Mouse (Mus musculus) cerebellum, adult 18-20 months (tissue): ENCODE data around the gene Clpp.

ENCODE experiments used
- DNase-seq, 2 experiments: peaks; one replicate each; pipeline ENCODE4 v3.0.0; 2021

Gene Clpp

DNA sequence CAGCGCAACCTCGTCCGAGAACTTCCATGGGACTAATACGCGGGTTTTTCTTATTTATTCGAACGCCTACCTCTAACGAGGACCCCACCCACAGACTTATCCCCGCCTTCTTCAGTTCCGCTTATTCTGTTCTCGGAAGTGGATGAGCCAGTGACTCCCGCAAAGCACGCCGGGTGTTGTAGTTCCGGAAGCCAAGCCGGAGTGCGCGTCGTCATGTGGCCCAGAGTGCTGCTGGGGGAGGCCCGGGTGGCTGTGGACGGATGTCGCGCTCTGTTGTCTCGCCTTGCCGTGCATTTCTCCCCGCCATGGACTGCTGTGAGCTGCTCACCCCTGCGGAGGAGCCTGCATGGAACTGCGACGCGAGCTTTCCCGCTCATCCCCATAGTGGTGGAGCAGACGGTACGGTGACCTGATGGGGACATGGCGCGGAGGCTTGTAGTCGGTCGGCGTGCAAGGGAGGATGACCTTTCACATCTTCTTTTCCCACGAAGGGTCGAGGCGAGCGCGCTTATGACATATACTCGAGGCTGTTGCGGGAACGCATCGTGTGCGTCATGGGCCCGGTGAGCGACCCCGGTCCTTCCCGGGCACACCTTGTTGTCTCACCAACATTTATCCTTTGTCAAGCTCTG, at the start of gene Clpp:
Clpp (plus strand) TSS at position 191 of the 632 bp plus-strand sequence.
- peak; percentile 94 to 99 for DNase-seq

DNA sequence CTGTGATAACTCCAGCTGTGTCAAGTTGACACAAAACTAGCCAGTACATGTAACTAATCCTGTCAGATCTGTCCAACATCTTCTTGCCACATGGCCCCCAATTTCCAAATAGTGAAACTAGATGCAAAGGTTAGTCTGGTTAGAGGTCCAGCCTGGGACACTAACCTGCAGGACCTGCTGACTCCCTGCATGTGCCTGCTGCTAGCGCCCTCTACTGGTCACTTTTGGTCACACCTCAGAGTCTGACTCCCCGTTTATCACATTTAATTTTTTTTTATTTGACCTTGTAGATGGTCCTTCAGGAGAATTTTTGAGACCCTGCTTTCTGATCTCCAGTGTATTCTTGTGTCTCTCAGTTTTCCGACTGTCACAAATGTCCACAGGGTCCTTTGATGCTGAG, 39.2 kb upstream of the Clpp start:
- DNase-seq, result peak; percentile 75 to 76

DNA sequence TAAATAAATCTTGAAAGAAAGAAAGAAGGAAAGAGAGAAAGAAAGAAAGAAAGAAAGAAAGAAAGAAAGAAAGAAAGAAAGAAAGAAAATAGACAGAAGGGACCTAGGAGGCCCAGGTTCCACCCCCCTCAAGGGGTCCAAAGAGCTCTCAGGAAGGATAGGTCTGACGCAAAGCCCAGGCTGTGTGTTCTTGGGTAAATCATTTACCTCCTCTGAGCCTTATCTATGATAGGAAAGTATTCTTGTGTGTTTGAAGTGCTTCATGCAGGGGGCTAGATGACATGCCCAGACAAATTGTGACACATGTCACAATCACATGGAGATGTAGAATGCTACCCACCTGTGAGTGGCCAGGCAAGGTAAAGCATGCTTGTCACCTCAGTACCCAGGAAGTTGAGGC, 37.5 kb upstream of the Clpp start:
- no peak for DNase-seq

DNA sequence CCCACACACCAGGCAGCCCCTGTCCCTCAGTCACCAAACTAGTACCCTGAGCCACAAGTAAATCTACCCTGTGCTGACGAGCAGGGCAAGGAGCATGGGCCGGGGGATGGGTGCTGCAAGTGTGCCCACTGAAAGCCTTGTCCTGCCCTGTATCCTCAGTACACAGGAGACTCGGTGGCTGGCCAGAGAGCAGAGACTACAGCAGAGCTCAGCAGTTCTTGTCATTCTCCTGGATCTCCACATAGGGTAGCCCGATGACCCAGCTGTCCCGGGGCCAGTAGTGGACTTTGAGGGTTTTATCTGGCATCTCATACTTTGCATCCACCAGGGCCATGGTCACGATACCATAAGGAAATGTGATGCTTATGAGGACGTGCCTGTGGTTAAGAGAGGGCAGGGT, 35.2 kb upstream of the Clpp start:
- DNase-seq, result no peak

DNA sequence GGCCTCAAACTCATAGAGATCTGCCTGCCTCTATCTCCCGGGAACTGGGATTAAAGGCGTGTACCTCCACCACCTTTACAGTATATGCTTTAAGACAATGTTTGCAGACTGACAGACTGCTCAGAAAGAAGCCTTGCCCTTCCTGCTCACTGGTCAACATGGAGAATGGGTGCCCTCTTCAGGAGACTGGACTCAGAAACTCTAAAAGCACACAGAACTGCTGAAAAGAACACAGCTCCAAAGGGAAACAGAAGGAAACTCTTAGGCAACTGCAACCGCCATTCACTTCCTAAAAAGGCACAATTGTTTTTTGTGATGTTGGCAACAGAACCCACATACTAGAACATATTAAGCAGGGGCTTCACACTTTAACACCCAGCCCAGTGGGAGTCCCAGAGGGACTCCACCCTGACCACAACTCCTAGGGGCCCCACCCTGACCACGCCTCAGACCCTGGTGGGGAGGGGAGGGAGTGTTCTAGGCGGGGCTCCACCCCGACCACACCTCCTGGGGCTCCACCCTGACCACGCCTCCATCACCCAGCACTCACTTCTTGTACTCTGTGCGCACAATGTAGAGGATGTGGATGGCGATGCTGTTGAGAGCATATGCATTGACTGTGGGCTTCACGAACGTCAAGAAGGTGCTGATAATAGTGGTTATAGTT, 32.2 kb upstream of the Clpp start:
- no peak for DNase-seq

DNA sequence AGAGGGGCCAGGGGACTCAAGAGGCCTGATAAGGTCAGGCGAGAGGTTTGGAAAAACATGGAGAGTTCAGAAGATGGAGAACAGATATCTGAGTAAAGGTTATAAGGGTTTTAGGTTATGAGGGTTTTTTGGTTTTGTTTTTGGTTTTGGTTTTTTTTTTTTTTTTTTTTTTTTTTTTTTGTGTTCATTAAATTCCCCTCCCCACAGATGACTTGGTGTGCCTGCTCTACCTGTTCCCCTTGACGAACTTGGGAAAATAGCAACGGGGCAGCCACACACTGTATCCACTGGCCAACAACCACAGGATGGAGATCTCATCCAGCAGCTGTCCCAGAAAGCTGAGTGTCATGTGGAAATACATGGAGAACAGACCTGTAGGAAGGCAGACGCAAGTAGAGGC, 31.4 kb upstream of the Clpp start:
- no peak for DNase-seq

DNA sequence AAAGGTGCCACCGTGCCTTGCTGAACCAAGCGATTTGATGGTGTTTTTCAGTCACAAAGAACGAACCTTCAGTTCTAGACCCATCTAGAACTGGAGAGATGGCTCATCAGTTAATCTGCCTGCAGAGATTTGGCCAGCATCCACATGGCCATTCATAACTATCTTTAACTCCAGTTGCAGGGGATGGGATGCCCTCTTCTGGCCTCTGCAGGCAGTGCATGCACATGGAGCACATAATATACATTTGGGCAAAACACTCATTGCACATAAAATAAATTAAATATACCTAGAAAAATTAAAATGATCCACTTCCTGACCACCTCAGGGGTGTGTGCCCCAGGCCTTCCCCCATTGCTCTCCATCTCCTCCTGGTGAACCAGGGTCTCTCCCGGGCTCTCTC, 28.2 kb upstream of the Clpp start:
- DNase-seq, result no peak

DNA sequence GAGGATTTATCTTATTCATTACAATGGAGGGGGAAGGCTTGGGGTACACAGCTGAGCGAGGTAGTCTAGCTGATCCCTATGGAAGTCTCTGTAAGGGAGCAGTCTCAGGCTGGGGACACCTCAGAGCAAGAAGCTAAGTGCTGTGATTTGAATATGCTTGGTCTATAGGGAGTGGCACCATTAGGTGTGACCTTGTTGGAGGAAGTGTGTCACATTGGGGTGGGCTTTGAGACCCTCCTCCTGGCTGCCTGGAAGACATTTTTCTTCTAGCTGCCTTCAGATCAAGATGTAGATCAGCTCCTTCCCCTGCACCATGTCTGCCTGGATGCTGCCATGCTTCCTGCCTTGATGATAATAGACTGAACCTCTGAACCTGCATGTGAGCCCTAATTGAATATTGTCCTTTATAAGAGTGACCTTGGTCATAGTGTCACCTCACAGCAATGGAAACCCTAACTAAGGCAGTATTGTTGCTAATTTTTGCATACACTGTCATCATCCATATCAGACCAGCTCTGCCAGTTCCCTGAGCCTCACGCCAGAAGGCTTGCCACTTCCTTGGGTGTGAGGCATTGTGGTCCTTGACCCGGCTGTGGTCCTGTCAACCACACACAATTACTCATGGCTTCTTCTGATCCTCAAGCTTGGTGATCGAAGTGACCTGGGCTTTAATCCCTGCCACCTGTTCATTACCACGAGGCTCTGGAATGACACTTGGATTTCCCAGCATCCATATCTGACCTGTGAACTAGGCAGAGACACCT, 27.3 kb upstream of the Clpp start:
- no peak for DNase-seq

DNA sequence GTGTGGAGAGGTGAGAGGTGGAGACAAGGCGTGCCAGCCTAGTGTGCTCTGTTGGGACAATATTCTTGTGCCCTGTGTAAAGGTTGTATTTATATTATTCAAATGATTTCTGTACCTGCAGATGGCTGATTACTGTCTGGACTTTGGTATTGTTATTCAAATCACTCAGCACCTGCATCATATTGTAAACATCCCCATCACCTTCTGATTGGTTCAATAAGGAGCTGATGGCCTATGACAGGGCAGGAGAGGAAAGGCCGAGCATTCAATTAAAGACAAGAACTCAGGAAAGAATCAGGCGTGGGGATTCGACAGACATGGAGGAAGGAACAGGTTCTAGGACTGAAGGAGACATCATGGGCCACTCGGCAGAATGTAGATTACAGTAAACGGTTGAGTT, 26.5 kb upstream of the Clpp start:
- no peak for DNase-seq

DNA sequence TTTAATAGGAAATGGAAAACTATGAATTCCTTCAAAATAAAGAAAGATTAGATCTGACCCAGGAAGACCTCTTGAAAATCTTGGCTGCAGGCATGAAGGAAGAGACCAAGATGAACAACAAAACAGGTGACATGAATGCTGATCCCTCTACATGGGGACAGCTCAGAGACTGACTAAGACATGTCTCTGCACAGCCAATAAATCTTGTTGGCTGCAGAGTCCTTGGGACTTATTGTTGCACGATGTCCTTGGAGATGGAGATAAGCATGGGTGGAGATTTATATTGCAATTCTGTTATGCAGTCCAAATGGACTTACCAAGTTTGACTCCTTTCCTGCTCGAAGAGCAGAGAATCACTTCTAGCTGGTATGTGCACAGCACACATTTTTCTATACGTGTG, 20.8 kb upstream of the Clpp start:
- no peak for DNase-seq

DNA sequence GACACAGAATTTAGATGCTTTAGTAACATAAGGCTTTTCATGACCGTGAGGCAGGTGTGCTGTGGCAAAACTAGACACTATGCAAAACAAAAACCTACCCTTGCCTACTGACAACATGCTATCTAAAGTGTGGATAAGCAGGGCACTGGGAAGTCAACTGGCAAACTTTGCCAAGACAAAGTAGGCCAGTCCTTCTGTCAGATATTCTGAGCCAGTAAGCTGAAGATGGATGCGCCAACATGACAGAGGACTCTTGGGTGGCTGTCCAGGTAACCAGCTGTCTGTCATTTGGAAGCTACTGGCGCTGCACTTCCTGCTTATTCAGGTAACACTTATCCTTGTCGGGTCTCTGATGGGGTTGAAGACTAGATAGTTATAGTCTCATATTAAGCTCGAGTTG, 20.0 kb upstream of the Clpp start:
- DNase-seq, result no peak

DNA sequence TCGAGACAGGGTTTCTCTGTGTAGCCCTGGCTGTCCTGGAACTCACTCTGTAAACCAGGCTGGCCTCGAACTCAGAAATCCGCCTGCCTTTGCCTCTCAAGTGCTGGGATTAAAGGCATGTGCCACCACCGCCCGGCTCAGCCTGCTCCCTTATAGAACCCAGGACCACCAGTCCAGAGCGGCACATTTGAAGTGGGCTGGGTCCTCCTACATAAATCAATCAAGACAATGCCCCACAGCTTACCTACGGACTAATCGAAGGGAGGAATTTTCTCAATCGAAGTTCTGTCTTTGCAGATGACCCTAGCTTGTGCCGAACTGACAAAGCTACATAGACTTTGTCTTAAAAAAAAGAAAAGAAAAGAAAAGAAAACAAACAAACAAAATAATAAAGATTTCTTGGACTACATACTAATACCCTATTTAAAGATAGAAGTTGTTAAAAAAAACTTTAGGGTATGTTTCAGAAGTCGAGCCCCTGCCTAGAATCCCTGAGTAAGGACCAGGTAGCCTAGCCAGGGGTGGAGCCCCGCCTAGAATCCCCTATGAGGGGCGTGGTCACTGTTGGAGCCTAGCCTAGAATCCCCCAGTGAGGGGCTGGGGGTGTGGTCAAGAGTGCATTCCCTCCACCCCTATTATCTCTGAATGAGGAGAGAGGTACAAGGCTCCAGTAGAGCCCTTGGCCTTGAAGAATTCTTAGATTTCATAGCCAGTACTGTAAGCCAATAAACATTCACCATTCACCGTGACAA, 16.0 kb upstream of the Clpp start:
- no peak for DNase-seq

DNA sequence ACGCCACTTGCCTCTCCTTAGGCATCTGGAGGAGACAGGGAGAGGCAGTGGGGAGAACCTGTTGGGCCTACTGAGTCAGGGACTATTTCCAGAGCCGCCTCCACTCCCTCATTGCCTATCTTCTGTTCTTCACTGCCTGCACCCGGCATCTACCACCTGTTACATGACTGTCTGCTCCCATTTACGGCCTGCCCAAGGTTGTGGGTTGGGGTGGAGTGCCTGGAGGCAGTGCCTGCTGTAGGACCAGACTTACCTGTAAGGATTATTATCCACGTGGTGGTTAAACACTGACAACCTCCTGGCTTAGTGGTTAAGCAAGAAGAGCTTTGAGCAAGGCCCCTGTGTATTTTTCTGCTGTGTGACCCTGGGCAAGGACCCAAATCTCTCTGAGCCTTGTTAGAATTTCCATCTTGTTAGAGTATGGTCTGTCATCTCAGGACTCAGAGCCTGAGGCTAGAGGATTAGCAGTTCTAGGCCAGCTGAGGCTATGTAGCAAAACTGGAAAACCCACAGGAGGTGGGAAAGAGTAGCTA, 15.3 kb upstream of the Clpp start:
- DNase-seq, result no peak

DNA sequence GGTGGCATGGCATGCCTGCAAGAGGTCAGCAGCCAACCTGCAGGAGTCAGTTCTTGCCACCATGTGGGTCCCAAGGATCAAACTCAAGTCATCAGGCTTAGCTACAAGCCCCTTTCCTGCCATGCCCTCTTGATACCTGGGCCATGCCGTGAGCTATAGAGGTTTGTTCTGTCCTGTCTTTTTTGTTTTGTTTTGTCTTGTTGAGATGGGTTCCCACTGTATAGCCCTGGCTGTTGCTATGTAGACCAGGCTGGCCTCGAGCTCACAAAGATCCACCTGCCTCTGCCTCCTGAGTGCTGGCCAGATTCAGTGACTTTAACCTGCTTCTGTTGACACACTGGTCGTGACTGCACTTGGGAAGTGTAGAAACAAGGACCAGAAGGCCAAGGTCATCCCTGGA, 14.7 kb upstream of the Clpp start:
- no peak for DNase-seq

DNA sequence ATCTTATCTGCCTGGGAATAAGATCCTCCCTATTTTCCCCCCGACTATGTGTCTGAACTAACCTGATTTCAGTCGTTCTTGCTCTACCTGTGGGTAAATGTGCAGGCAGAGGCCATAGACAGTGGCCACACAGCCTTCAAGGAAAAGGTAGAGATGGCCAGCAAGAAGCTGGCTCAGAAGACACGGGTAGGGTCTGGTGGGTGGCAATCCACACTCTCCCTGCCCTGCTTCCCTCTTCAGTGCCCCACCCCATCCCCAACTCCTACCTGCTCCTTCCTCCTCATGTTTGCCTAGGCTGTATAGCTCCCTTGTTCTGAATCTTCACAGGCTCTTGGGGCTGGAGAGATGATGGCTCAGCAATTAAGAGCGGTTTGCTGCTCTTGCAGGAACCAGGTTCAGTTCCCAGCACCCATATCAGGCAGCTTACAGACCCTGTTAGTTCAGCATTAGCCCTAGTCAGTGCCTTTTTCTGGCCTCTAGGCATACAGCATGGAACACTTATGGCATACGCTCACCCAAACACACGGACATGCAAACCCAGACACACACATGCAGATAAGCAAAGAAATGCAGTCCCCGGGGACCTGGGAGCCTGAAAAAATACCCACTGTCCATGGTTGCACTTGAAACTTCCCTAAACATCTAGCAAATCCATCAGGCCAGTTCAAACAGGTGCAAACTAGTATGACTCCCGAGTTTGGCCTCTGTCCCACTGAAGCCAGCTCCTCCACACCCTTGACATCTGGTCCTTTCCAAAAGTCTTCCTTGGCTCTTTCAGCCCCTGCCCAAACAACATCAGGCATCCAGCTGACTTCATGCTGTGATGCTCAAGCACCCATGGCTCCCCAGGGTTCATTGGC, 13.3 kb upstream of the Clpp start:
- DNase-seq, result no peak

DNA sequence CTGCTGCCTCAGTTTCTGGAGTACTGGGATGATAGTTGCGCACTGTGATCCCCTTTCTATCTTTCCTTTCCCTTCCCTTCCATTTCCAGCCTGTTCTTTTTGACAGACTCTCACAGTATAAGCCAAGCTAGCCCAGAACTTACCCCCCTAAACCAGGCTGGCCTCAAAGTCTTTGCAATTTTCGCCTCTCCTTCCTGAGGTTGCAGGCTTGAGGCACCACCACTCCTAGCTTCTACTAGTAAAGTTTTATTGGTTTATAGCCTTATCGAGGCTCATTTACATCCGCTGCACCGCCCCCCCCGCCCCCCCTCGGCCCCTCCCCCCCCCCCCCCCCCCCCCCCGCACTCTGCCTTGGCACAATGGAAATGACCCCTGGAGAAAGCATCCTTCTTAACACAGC, 10.6 kb upstream of the Clpp start:
- DNase-seq, result no peak

DNA sequence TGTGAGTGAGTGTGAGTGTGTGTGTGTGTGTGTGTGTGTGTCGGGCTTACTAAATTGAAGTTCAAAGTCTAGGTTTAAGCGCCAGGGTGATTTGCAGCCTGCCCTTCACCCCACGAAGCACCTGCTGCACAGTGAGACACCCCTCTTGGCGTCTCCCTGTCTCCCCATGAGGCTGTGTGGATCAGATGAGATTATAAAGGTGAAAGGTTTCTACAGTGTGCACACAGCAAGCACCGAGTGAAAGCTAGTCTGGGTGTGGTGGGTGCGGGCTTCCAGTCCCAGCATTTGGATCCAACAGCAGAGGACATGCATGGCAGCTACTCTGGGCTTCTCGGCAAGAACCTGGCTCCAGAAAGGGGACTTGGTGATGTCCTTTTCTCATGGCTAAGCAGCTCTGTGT, 9.1 kb upstream of the Clpp start:
- DNase-seq, result no peak

DNA sequence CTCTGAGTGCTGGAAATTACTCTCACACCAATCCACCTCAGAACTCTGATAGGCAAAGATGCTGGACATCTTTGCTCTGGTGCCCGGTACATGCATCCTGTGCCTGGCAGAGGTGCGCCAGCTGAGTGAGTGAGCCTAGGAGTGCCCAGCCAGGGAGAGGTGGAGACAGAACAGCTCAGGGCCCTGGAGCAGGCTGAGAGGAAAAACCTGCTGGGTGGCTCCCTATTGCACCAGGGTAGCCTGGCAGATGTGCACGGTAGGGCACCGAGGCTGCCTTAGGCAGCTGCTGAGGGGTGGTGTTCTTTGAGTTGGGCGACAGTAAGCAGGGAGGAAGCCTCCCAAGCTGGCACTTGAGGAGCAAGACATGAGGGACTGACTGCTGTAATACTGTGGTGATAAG, 8.1 kb upstream of the Clpp start, which contains the start of gene Acer1:
Acer1 (minus strand) TSS at position 114 of the 400 bp plus-strand sequence.
- DNase-seq, result no peak

DNA sequence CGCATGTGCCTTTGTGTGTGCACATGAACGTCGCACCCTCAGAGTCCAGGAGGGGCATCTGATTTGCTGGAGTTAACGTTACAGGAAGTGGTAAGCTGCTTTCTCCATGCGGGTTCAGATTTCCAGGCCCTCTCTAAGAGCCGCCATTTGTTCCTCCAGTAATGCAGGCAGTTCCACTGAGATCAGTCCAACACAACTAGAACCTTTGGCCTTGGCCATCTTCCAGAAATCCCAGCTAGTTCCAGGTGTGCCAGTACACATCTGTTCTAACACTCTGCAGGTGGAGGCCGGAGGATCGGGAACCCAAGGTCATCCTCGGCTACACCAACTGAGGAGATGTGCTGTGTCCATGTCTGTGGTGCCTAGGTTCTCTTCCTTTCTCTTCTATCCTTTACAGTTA, 5.2 kb upstream of the Clpp start:
- no peak for DNase-seq

DNA sequence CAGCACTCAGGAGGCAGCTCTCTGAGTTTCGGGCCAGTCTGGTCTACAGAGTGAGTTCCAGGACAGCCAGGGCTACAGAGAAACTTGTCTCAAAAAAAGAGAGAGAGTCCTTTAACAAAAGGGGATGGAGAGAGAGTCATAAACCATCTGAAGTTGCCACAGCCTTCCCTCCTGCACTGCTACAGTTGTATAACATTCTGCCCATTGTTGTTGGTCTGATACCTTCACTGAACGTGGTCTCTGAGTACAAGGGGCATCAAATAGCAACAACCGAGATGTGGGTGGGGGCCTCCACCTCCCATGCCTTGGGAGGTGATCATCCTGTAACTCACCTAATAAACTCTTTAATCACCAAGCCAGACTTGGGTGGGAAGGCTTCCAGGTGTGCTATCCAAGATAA, 4.4 kb upstream of the Clpp start:
- DNase-seq, result no peak

DNA sequence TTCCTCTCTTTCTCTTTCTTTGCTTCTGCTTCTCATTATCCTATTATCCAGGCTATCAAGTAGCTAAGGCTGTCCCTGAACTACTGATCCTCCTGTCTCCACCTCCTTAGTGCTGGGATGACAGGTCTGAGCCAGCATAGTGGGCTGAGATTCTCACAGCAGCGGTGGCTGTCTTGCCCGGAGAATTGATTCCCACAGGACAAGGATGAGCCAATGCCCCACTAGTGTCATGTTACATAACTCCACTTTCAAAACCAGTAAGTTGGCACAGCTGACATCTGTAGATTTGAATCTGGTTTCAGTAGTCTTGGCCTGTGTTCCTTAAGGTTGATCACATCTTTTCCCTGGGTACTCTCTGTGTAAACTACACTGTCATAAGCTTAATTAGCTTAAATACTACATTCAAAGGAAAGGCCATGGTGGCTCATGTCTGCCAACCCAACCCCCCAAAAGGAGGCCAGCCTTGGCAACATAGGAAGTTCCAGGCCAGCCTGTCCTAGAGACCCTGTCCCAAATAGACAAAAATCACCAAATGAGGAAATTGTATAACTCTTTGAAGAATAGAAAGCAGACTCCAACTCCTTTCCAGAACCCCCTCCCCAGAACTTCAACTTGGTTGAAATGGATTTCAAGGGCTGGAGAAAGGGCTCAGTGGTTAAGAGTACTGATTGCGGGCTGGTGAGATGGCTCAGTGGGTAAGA, 3.9 kb upstream of the Clpp start:
- DNase-seq, result no peak

DNA sequence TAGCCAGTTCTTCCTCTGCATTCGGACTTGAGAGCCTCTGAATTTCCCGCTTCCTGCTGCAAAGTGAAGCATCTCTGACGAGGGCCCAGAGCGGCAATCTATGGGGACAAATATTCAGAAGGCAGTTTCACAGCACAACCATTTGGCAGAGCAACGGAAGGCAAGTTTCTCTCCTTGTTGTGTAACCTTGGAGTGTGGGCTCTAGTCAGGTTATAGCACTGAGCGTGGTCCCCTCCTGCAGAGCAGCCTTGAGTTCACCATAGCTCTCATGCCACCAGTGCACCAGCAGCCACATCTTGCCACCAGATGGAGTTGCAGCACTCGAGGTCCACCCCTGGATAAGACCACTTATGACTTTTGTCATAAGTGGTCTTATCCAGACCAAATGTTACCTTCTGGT, 1.7 kb upstream of the Clpp start:
- no peak for DNase-seq
